Comparison of ENCODE assay signal across 10 mouse cellular contexts in the genomic region with DNA sequence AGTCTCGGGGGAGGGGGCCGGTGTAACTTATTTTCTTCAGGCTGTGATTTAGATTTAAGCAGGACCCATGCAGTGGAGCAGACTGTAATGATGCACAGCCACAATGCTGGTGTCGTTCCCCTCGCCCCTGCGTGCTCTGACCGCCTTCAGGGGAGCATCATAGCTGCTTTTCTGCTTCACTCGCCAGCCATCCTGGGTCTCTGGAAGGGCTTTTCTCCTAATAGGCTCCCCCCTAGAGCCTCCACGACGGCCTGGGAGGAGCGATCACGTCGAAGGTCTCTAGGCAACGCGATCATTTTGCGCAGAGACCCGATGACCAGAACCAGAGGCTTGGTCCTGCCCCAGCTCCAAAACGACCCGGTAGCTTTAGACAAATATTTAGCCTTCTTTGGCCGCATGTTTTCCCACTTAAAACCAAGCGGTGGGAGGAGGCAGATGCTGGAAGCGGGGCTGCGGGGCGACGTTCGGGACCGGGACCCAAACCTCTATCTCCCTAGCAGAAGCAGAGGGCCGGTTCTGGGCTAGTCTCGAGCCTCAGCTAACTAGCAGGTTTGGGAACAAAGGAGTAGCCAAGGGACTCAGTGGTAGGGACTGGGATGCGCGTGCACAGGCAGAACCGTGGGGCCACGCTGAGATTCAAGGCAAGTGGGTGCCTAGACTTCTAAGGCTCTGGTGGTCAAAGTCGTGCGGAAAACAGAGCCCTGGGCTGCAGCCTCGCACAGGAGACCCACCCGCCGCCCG. TPM values are rescaled to one million over a fixed set of nuclear protein-coding genes. Genes with fewer than 3 reads are reported as not detected.
A peak's percentile ranks its signal among the peaks of the same experiment; 100 is the strongest.
DNase-seq lines count a peak whose midpoint lies in the region; ATAC-seq and TF ChIP-seq lines count a peak whose summit lies in the region.
"Had no signal": no experiment of that assay in that cellular context is flagged by ENCODE, and none has a peak within 500 bp of the region (broad histone marks: within the 10 kb centered on the region; RNA-seq: fewer than 3 reads in every experiment).

No protein-coding gene starts in this region.

- no peak overlapping the region for H3K9ac ChIP-seq in heart, embryonic 15.5 days
- H3K9ac ChIP-seq in hindbrain, embryonic 12.5 days = peak overlapping the region; percentile 64
- H3K9ac ChIP-seq in midbrain, embryonic 15.5 days = peak overlapping the region; percentile 47

- no peak overlapping the region for H3K27ac ChIP-seq in heart, embryonic 15.5 days
- no peak overlapping the region for H3K27ac ChIP-seq in cortical plate, adult 2 months (ENCODE audit: insufficient read depth, low read length)
- H3K27ac ChIP-seq in hindbrain, embryonic 12.5 days = peak overlapping the region; percentile 69
- peak overlapping the region; percentile 26; the same call in 1 of the 2 replicates for H3K27ac ChIP-seq in midbrain, embryonic 15.5 days

- peaks cover 50% of the 10 kb centered on the region for H3K27me3 ChIP-seq in heart, embryonic 15.5 days
- peaks cover 35% of the 10 kb centered on the region for H3K27me3 ChIP-seq in hindbrain, embryonic 12.5 days
- H3K27me3 ChIP-seq in midbrain, embryonic 15.5 days (replicated peaks) = peaks cover 26% of the 10 kb centered on the region

- DNase-seq in heart, adult 18-20 months = no peak
- DNase-seq in urinary bladder, postnatal 36 days (ENCODE audit: low spot score in 2 of 2) = no peak
- no peak for DNase-seq in right cerebral cortex, adult 2 months (ENCODE audit: low spot score in 2 of 2)
- DNase-seq: gastrocnemius, postnatal 25 days; lung, postnatal 36 days had no signal

- H3K4me2 ChIP-seq in heart, embryonic 15.5 days = peak overlapping the region; percentile 55
- peak overlapping the region; percentile 62 for H3K4me2 ChIP-seq in hindbrain, embryonic 12.5 days (replicated peaks)
- peak overlapping the region; percentile 78 for H3K4me2 ChIP-seq in midbrain, embryonic 15.5 days

- TF ChIP-seq POLR2A in cortical plate, adult 2 months (IDR thresholded peaks at IDR 0.05; ENCODE audit: extremely low read depth, insufficient read depth, low read length) = no peak

- WGBS in heart, embryonic 15.5 days = 12% methylated on average over 38 of the region's 38 CpGs
- WGBS in hindbrain, embryonic 12.5 days = 7% methylated on average over 38 of the region's 38 CpGs
- 8% methylated on average over 38 of the region's 38 CpGs for WGBS in midbrain, embryonic 15.5 days

- no peak for ATAC-seq in heart, embryonic 15.5 days (replicated peaks; ENCODE audit: insufficient number of reproducible peaks, insufficient read depth, low FRiP score, low read depth)
- peak; percentile 56 for ATAC-seq in hindbrain, embryonic 12.5 days (ENCODE audit: low FRiP score)
- peak; percentile 71 for ATAC-seq in midbrain, embryonic 15.5 days (replicated peaks)
- no peak for ATAC-seq in activated CD4-positive, CD25-positive, alpha-beta regulatory T cell, adult 4 months

- H3K36me3 ChIP-seq in heart, embryonic 15.5 days = no peaks in the 10 kb centered on the region
- no peaks in the 10 kb centered on the region for H3K36me3 ChIP-seq in hindbrain, embryonic 12.5 days
- H3K36me3 ChIP-seq in midbrain, embryonic 15.5 days (replicated peaks) = no peaks in the 10 kb centered on the region

- no peaks in the 10 kb centered on the region for H3K9me3 ChIP-seq in heart, embryonic 15.5 days (replicated peaks)
- no peaks in the 10 kb centered on the region for H3K9me3 ChIP-seq in hindbrain, embryonic 12.5 days (replicated peaks)
- no peaks in the 10 kb centered on the region for H3K9me3 ChIP-seq in midbrain, embryonic 15.5 days

- peaks cover 9% of the 10 kb centered on the region for H3K4me1 ChIP-seq in heart, embryonic 15.5 days (replicated peaks)
- H3K4me1 ChIP-seq in cortical plate, adult 2 months (ENCODE audit: control insufficient read depth, insufficient read depth, low read length) = peaks cover 2% of the 10 kb centered on the region; the same call in 1 of the 2 replicates
- peaks cover 10% of the 10 kb centered on the region; the same call in 1 of the 2 replicates for H3K4me1 ChIP-seq in hindbrain, embryonic 12.5 days
- peaks cover 19% of the 10 kb centered on the region for H3K4me1 ChIP-seq in midbrain, embryonic 15.5 days

- no peak for TF ChIP-seq CTCF in cortical plate, adult 2 months (IDR thresholded peaks at IDR 0.05; ENCODE audit: extremely low read depth, insufficient read depth, low read length)

- peak overlapping the region; percentile 33 for H3K4me3 ChIP-seq in heart, embryonic 15.5 days
- H3K4me3 ChIP-seq in cortical plate, adult 2 months (ENCODE audit: insufficient read depth, low read length) = 0 out of 2 replicates have a peak overlapping the region, but pooled peaks have one; percentile 0
- peak overlapping the region; percentile 49 for H3K4me3 ChIP-seq in hindbrain, embryonic 12.5 days
- H3K4me3 ChIP-seq in midbrain, embryonic 15.5 days = peak overlapping the region; percentile 49

RNA-seq across cellular contexts. Expression of gene Chrna3, which starts 0.7 kb away (rescaled TPM):
- 0.05 and 1.1 TPM in 2 replicates for polyA plus RNA-seq in heart, embryonic 15.5 days (2015; fragmentation: Nextera tagmentation; extraction: Ambion mirVana)
- total RNA-seq in heart, adult 18-20 months (2021) = not detected
- polyA plus RNA-seq in cortical plate, adult 2 months (2012; rRNA removed) = 0.26 and 0.44 TPM in 2 replicates
- polyA plus RNA-seq in hindbrain, embryonic 12.5 days (2016; fragmentation: Nextera tagmentation; extraction: Ambion mirVana) = 15.0 and 17.1 TPM in 2 replicates
- 15.1 and 16.2 TPM in 2 replicates for polyA plus RNA-seq in midbrain, embryonic 15.5 days (2015; fragmentation: Nextera tagmentation; extraction: Ambion mirVana)
- polyA plus RNA-seq in activated CD4-positive, CD25-positive, alpha-beta regulatory T cell, adult 4 months (2017; shearing (Covaris generic)) = not detected
- total RNA-seq: gastrocnemius, postnatal 25 days had no signal

RNA-seq across cellular contexts. Expression of gene Chrnb4, which starts 22.9 kb away (rescaled TPM):
- polyA plus RNA-seq in heart, embryonic 15.5 days (2015; fragmentation: Nextera tagmentation; extraction: Ambion mirVana) = 0.15 and 0.46 TPM in 2 replicates
- under 1 TPM in 1 of 2 experiments, not detected in 1; 0.13 TPM for total RNA-seq in heart, adult 18-20 months (2021)
- 0.08 and 0.13 TPM in 2 replicates for polyA plus RNA-seq in cortical plate, adult 2 months (2012; rRNA removed)
- polyA plus RNA-seq in hindbrain, embryonic 12.5 days (2016; fragmentation: Nextera tagmentation; extraction: Ambion mirVana) = 1.5 and 2.0 TPM in 2 replicates
- polyA plus RNA-seq in midbrain, embryonic 15.5 days (2015; fragmentation: Nextera tagmentation; extraction: Ambion mirVana) = 1.4 and 2.1 TPM in 2 replicates
- polyA plus RNA-seq in activated CD4-positive, CD25-positive, alpha-beta regulatory T cell, adult 4 months (2017; shearing (Covaris generic)) = not detected

RNA-seq across cellular contexts. Expression of gene Chrna5, which starts 45.0 kb away (rescaled TPM):
- polyA plus RNA-seq in heart, embryonic 15.5 days (2015; fragmentation: Nextera tagmentation; extraction: Ambion mirVana) = 0.14 and 0.27 TPM in 2 replicates
- total RNA-seq in heart, adult 18-20 months (2021) = not detected
- 2.9 and 3.2 TPM in 2 replicates for polyA plus RNA-seq in cortical plate, adult 2 months (2012; rRNA removed)
- 6.4 and 7.8 TPM in 2 replicates for polyA plus RNA-seq in hindbrain, embryonic 12.5 days (2016; fragmentation: Nextera tagmentation; extraction: Ambion mirVana)
- polyA plus RNA-seq in midbrain, embryonic 15.5 days (2015; fragmentation: Nextera tagmentation; extraction: Ambion mirVana) = 3.0 and 3.7 TPM in 2 replicates
- not detected for polyA plus RNA-seq in activated CD4-positive, CD25-positive, alpha-beta regulatory T cell, adult 4 months (2017; shearing (Covaris generic))
- total RNA-seq: gastrocnemius, postnatal 25 days had no signal

Comparison
In these comparisons a context has a peak if more than half of its experiments do, and no peak if none do; other contexts are left out.
1. ATAC-seq: peak in hindbrain, embryonic 12.5 days (single experiment) and midbrain, embryonic 15.5 days (single experiment); none in heart, embryonic 15.5 days (single experiment) and activated CD4-positive, CD25-positive, alpha-beta regulatory T cell, adult 4 months (single experiment).
2. H3K27ac ChIP-seq: peak in hindbrain, embryonic 12.5 days (single experiment) and midbrain, embryonic 15.5 days (single experiment); none in heart, embryonic 15.5 days (single experiment) and cortical plate, adult 2 months (single experiment).
3. Peak in every context shown above with its lines, with median percentiles within 50 percentile points of each other: H3K4me2 ChIP-seq and H3K4me3 ChIP-seq.